Mouse (Mus musculus): Measurements from ENCODE around the gene Zfp46. TPM values are rescaled to one million over a fixed set of nuclear protein-coding genes. Genes with fewer than 3 reads are reported as not detected.

The Zfp46 gene
- polyA plus RNA-seq, 1 experiment from 2014 or later: 13.8 TPM

DNA sequence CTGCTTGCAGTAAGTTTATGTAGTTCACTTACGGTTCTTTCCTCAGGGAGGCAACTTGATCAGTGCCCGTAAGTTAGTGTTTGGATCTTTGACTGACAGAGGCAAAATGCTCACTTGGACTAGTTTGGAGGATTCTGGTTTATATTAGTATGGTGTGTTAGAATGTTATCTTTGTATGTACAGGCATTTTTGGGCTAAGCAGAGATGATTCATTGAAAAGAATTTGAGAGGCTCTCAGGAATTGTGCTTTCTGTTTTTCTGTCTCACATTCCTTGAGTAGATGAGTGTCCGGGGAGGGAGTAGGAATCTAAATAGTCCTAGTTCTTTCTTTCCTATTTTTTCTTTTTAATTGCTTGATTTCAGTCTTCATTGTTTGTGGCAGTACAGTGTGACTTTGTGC lies 48.7 kb downstream of the Zfp46 start:
- Histone ChIP-seq H3K36me3 (ENCODE audit: insufficient read depth, low read length) (peaks cover 43% of the 10 kb centered on the region), H3K9ac (ENCODE audit: low read depth, low read length) (no peak overlapping the region), H3K4me3 (replicated peaks; ENCODE audit: low read depth, low read length) (no peak overlapping the region), H3K27ac (no peak overlapping the region), H3K9me3 (replicated peaks; ENCODE audit: low read length) (no peaks in the 10 kb centered on the region), H3K4me2 (ENCODE audit: low read length) (no peak overlapping the region), H3K27me3 (ENCODE audit: insufficient read depth, low read length) (no peaks in the 10 kb centered on the region), H3K4me1 (replicated peaks; ENCODE audit: insufficient read depth, low read length) (no peaks in the 10 kb centered on the region)
- 86% methylated on average over 3 of the region's 3 CpGs for WGBS
- DNase-seq (ENCODE audit: low spot score): no peak
- ATAC-seq (replicated peaks; ENCODE audit: low FRiP score, low read depth): no peak
- no peak for TF ChIP-seq CTCF (IDR thresholded peaks at IDR 0.05; ENCODE audit: low read depth)

DNA sequence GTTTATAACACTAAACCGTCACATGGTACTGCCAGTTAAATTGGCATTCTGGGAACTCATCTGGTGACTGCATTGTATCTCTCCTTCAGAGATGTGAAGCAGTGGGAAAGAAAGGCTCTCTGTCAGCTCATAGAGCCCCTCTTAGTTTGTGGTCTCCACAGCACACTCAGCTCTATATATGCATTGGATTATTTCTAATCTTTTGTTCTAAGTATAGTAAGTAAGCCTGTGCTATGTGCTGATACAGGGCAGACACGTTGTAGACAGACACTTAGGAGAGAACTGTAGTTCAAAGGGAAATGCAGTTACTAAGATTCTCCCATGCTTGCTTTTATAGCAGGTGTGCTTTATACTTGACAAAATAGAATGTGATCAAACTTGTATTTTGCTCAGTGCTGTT lies 50.6 kb downstream of the Zfp46 start:
- no peaks in the 10 kb centered on the region for H3K27me3 ChIP-seq (ENCODE audit: insufficient read depth, low read length)
- H3K27ac ChIP-seq: no peak overlapping the region
- H3K4me1 ChIP-seq (replicated peaks; ENCODE audit: insufficient read depth, low read length): no peaks in the 10 kb centered on the region
- no peak overlapping the region for H3K4me3 ChIP-seq (replicated peaks; ENCODE audit: low read depth, low read length)
- no peak overlapping the region for H3K4me2 ChIP-seq (ENCODE audit: low read length)
- H3K36me3 ChIP-seq (ENCODE audit: insufficient read depth, low read length): peaks cover 44% of the 10 kb centered on the region
- no peak overlapping the region for H3K9ac ChIP-seq (ENCODE audit: low read depth, low read length)
- DNase-seq (ENCODE audit: low spot score) (no peak), ATAC-seq (replicated peaks; ENCODE audit: low FRiP score, low read depth) (no peak)
- 79% methylated on average over 2 of the region's 2 CpGs for WGBS
- H3K9me3 ChIP-seq (replicated peaks; ENCODE audit: low read length): no peaks in the 10 kb centered on the region
- TF ChIP-seq CTCF (IDR thresholded peaks at IDR 0.05; ENCODE audit: low read depth): no peak

DNA sequence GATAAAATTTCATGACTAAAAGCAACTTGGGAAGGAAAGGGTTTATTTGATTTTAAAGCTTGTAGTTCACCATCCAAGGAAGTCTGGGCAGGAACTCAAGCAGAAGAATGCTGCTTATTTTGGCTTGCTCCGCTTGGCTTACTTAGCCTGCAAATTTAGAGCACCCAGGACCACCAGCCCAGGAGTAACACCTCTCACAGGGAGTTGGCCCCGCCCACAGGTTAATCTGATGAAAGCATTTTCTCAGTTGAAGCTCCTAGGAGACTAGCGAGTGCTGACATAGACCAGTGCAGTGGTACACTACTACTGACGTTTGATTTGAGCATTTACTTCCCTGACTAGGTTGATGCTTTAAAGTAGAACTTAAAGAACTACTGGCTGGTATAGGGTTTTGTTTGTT lies 52.6 kb downstream of the Zfp46 start:
- H3K4me1 ChIP-seq (replicated peaks; ENCODE audit: insufficient read depth, low read length): no peaks in the 10 kb centered on the region
- no peak for DNase-seq (ENCODE audit: low spot score)
- no peak for ATAC-seq (replicated peaks; ENCODE audit: low FRiP score, low read depth)
- H3K27me3 ChIP-seq (ENCODE audit: insufficient read depth, low read length): no peaks in the 10 kb centered on the region
- peaks cover 39% of the 10 kb centered on the region for H3K36me3 ChIP-seq (ENCODE audit: insufficient read depth, low read length)
- WGBS: 65% methylated on average over 4 of the region's 4 CpGs
- TF ChIP-seq CTCF (IDR thresholded peaks at IDR 0.05; ENCODE audit: low read depth): no peak
- H3K9ac ChIP-seq (ENCODE audit: low read depth, low read length): no peak overlapping the region
- no peaks in the 10 kb centered on the region for H3K9me3 ChIP-seq (replicated peaks; ENCODE audit: low read length)
- H3K4me2 ChIP-seq (ENCODE audit: low read length): no peak overlapping the region
- H3K27ac ChIP-seq: no peak overlapping the region
- H3K4me3 ChIP-seq (replicated peaks; ENCODE audit: low read depth, low read length): no peak overlapping the region

Other genes with a start within 250 kb of the Zfp46 start
- 490 and 535 TPM in 2 replicates for gene Rpl11, start 231.3 kb upstream of the Zfp46 start, polyA plus RNA-seq (2015; fragmentation: Nextera tagmentation; extraction: Ambion mirVana)
- gene Id3, start 141.2 kb upstream of the Zfp46 start, polyA plus RNA-seq (2015; fragmentation: Nextera tagmentation; extraction: Ambion mirVana): 764 and 829 TPM in 2 replicates
- gene E2f2, start 112.3 kb upstream of the Zfp46 start, polyA plus RNA-seq (2015; fragmentation: Nextera tagmentation; extraction: Ambion mirVana): 3.2 and 3.8 TPM in 2 replicates
- gene Asap3, start 78.3 kb upstream of the Zfp46 start, polyA plus RNA-seq (2015; fragmentation: Nextera tagmentation; extraction: Ambion mirVana): 2.7 and 3.0 TPM in 2 replicates
- 11.2 and 12.3 TPM in 2 replicates for gene Tcea3, start 37.0 kb upstream of the Zfp46 start, polyA plus RNA-seq (2015; fragmentation: Nextera tagmentation; extraction: Ambion mirVana)
- gene Hnrnpr, start 26.3 kb downstream of the Zfp46 start, polyA plus RNA-seq (2015; fragmentation: Nextera tagmentation; extraction: Ambion mirVana): 121 and 130 TPM in 2 replicates
- gene Htr1d, start 138.8 kb downstream of the Zfp46 start, polyA plus RNA-seq (2015; fragmentation: Nextera tagmentation; extraction: Ambion mirVana): 0.25 and 0.56 TPM in 2 replicates
- gene 6030445D17Rik, start 177.6 kb downstream of the Zfp46 start, polyA plus RNA-seq (2015; fragmentation: Nextera tagmentation; extraction: Ambion mirVana): 0.55 and 0.68 TPM in 2 replicates
- gene Luzp1, start 185.1 kb downstream of the Zfp46 start, polyA plus RNA-seq (2015; fragmentation: Nextera tagmentation; extraction: Ambion mirVana): 111 and 114 TPM in 2 replicates